Mouse (Mus musculus) cerebellum, adult 2 months (tissue): ENCODE data around the gene Atg16l1.

Experiments
- CTCF ChIP-seq: fragments of 200-500 bp; IDR thresholded peaks from 2 replicates; pipeline ENCODE4 v1.5.1; 2011; ENCODE audit warnings: low read depth, mild to moderate bottlenecking, control low read depth, low read length, moderate library complexity, borderline replicate concordance; ENCODE audit not compliant: insufficient read depth
- POLR2A ChIP-seq: fragments of 200-500 bp; IDR thresholded peaks from 2 replicates; pipeline ENCODE4 v1.6.1; 2011; ENCODE audit warnings: low read length, control low read depth, borderline replicate concordance; ENCODE audit not compliant: insufficient read depth

- TF ChIP-seq POLR2A, result no peak
- no peak for TF ChIP-seq CTCF
These were observed 80.8 kb downstream of the Atg16l1 start for GRCm38 (mm10) chr1:87836453-87836852.
